Mouse (Mus musculus) brown adipose tissue, adult 24 weeks (tissue): ENCODE measurements around the gene Mycbp. TPM values are rescaled to one million over a fixed set of nuclear protein-coding genes. Genes with fewer than 3 reads are reported as not detected.

Experiments used
- H3K27ac ChIP-seq: fragments of 200-500 bp; replicated peaks from 2 replicates; pipeline ENCODE4 v1.5.1; 2012; ENCODE audit warnings: low read depth, mild to moderate bottlenecking, low read length
- H3K4me1 ChIP-seq: fragments of 200-500 bp; 2 replicates; pipeline ENCODE4 v1.6.1; 2012; ENCODE audit warnings: low read length, mixed read lengths; ENCODE audit not compliant: control insufficient read depth, insufficient read depth, insufficient read length
- H3K4me3 ChIP-seq: fragments of 200-500 bp; 2 replicates; pipeline ENCODE4 v1.5.1; 2012; ENCODE audit warnings: low read depth, mild to moderate bottlenecking, low read length, moderate library complexity; ENCODE audit not compliant: insufficient read depth
- polyA plus RNA-seq: library from polyadenylated mRNA; stranded (reverse); fragments of >200 nt; gene quantifications from 2 replicates; pipeline ENCODE4 v1.2.4, GENCODE M21; 2012; ENCODE audit not compliant: missing spikeins, insufficient read depth, insufficient read length

The Mycbp gene
- polyA plus RNA-seq, 1 experiment = 70.1 TPM

DNA sequence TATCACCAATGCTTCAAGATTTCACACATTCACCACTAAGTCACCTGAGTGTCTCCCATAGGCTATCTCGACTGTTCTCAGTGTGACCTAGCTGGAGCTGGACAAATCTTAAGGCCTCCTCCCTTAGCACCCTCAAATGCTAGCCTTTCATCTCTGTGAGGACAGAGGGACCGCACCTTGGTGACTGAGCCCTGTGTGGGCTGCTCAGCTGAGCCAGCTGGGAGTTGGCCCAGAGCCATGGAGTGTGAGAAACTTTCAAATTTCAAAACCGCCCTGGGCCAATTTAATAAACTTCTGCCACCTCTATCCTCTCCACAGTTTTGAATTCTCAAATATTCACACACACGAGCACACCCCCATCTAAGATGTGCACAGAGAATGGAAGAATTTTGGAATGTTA is 56.3 kb downstream of the Mycbp start:
- H3K4me1 ChIP-seq = no peaks in the 10 kb centered on the region
- H3K27ac ChIP-seq = no peak overlapping the region
- no peak overlapping the region for H3K4me3 ChIP-seq

Other genes with a start within 250 kb of the Mycbp start
- 74.3 and 90.1 TPM in 2 replicates for gene Macf1, start 220.5 kb upstream of the Mycbp start, polyA plus RNA-seq
- 1,258 and 1,341 TPM in 2 replicates for gene Ndufs5, start 186.6 kb upstream of the Mycbp start, polyA plus RNA-seq
- gene Akirin1, start 154.5 kb upstream of the Mycbp start, polyA plus RNA-seq = 41.9 and 46.0 TPM in 2 replicates
- not detected in 2 replicates for gene Rhbdl2, start 117.0 kb upstream of the Mycbp start, polyA plus RNA-seq
- not detected in 2 replicates for gene 4933427I04Rik, start 45.2 kb upstream of the Mycbp start, polyA plus RNA-seq
- 91.0 and 96.9 TPM in 2 replicates for gene Rragc, start 12.6 kb downstream of the Mycbp start, polyA plus RNA-seq
- not detected in 2 replicates for gene 4930535I16Rik, start 13.2 kb downstream of the Mycbp start, polyA plus RNA-seq